Mouse (Mus musculus) MEL (cell line): ENCODE data around the gene Slco2a1. TPM values are rescaled to one million over a fixed set of nuclear protein-coding genes. Genes with fewer than 3 reads are reported as not detected.

Experiments used
- DNase-seq: peaks from one replicate; pipeline ENCODE4 v3.0.0; 2011; ENCODE audit warnings: low read depth, low spot score
- H3K27ac ChIP-seq: 2 replicates; pipeline ENCODE4 v1.5.1; 2012; ENCODE audit warnings: low read depth, mild to moderate bottlenecking, control low read depth, low read length, moderate library complexity; ENCODE audit not compliant: control insufficient read depth
- H3K27me3 ChIP-seq, 2 experiments: fragments of 150-350 bp in 1 of 2; sonication (generic) in 1 of 2; 2 replicates each; pipeline ENCODE4 v1.6.1; 2012; ENCODE audit warnings: low read length in 2 of 2, mild to moderate bottlenecking in 2 of 2, improper control_type of control experiment in 1 of 2, moderate library complexity in 1 of 2; ENCODE audit not compliant: insufficient read depth in 2 of 2, control insufficient read depth in 1 of 2
- H3K36me3 ChIP-seq, 2 experiments: 2 replicates each; pipeline ENCODE4 v1.6.1; 2012 to 2014; ENCODE audit warnings: low read length in 2 of 2, improper control_type of control experiment in 1 of 2, inconsistent platforms in 1 of 2, mild to moderate bottlenecking in 1 of 2; ENCODE audit not compliant: insufficient read depth in 2 of 2, control insufficient read depth in 1 of 2
- H3K4me1 ChIP-seq, 2 experiments: fragments of 150-350 bp in 1 of 2; sonication (generic) in 1 of 2; 2 replicates each; pipeline ENCODE4 v1.6.1; 2012; ENCODE audit warnings: low read length in 2 of 2, improper control_type of control experiment in 1 of 2, mild to moderate bottlenecking in 1 of 2; ENCODE audit not compliant: insufficient read depth in 2 of 2, control insufficient read depth in 1 of 2
- H3K4me3 ChIP-seq, 2 experiments: fragments of 150-350 bp in 1 of 2; sonication (generic) in 1 of 2; 2 replicates each; pipeline ENCODE4 v1.5.1; 2012; ENCODE audit warnings: low read depth in 2 of 2, low read length in 2 of 2, mild to moderate bottlenecking in 2 of 2, moderate library complexity in 2 of 2, control low read depth in 1 of 2, improper control_type of control experiment in 1 of 2; ENCODE audit not compliant: control insufficient read depth in 1 of 2, insufficient read depth in 1 of 2
- H3K79me2 ChIP-seq: 2 replicates; pipeline ENCODE4 v1.6.1; 2012; ENCODE audit warnings: mild to moderate bottlenecking, low read length, moderate library complexity; ENCODE audit not compliant: control insufficient read depth, poor library complexity, insufficient read depth
- H3K9ac ChIP-seq: 2 replicates; pipeline ENCODE4 v1.6.1; 2012; ENCODE audit warnings: low read depth, mild to moderate bottlenecking, control low read depth, low read length, moderate library complexity; ENCODE audit not compliant: control insufficient read depth, poor library complexity, severe bottlenecking
- H3K9me3 ChIP-seq: fragments of 150-350 bp; sonication (generic); replicated peaks from 2 replicates; pipeline ENCODE4 v1.6.1; 2012; ENCODE audit warnings: mild to moderate bottlenecking, low read length, improper control_type of control experiment, moderate library complexity; ENCODE audit not compliant: insufficient read depth
- CHD1 ChIP-seq: IDR thresholded peaks from 2 replicates; pipeline ENCODE4 v1.6.1; 2012; ENCODE audit warnings: low read depth, mild to moderate bottlenecking, inconsistent platforms, low read length, improper control_type of control experiment
- CHD2 ChIP-seq: IDR thresholded peaks from 2 replicates; pipeline ENCODE4 v1.6.1; 2011; ENCODE audit warnings: low read length, improper control_type of control experiment
- ELF1 ChIP-seq: IDR thresholded peaks from 2 replicates; pipeline ENCODE4 v1.6.1; 2014; ENCODE audit warnings: low read depth, mild to moderate bottlenecking, inconsistent platforms, low read length, improper control_type of control experiment, moderate library complexity
- EP300 ChIP-seq, 2 experiments: IDR thresholded peaks; 2 replicates each; pipeline ENCODE4 v1.6.1; 2011; ENCODE audit warnings: improper control_type of control experiment in 2 of 2, low read length in 2 of 2, low read depth in 1 of 2, mild to moderate bottlenecking in 1 of 2
- GABPA ChIP-seq: IDR thresholded peaks from 2 replicates; pipeline ENCODE4 v1.6.1; 2012; ENCODE audit warnings: low read depth, mild to moderate bottlenecking, inconsistent platforms, low read length, improper control_type of control experiment, moderate library complexity
- GATA1 ChIP-seq: IDR thresholded peaks from 2 replicates; pipeline ENCODE4 v1.6.1; 2011; ENCODE audit warnings: low read depth, low read length, improper control_type of control experiment
- MAX ChIP-seq: IDR thresholded peaks from 2 replicates; pipeline ENCODE4 v1.6.1; 2011; ENCODE audit warnings: low read length, improper control_type of control experiment
- MXI1 ChIP-seq: IDR thresholded peaks from 2 replicates; pipeline ENCODE4 v1.6.1; 2011; ENCODE audit warnings: mild to moderate bottlenecking, low read depth, low read length, improper control_type of control experiment
- MYB ChIP-seq: IDR thresholded peaks from 2 replicates; pipeline ENCODE4 v1.6.1; 2011; ENCODE audit warnings: mild to moderate bottlenecking, low read depth, low read length, improper control_type of control experiment
- MYC ChIP-seq: IDR thresholded peaks from 2 replicates; pipeline ENCODE4 v1.6.1; 2011; ENCODE audit warnings: low read depth, mild to moderate bottlenecking, low read length, improper control_type of control experiment, moderate library complexity
- NRF1 ChIP-seq: IDR thresholded peaks from 2 replicates; pipeline ENCODE4 v1.6.1; 2014; ENCODE audit warnings: low read depth, mild to moderate bottlenecking, inconsistent platforms, low read length, improper control_type of control experiment, moderate library complexity; ENCODE audit not compliant: poor library complexity, insufficient read depth, severe bottlenecking
- POLR2A ChIP-seq, 2 experiments: IDR thresholded peaks; 2 replicates each; pipeline ENCODE4 v1.6.1; 2011 to 2012; ENCODE audit warnings: low read length in 2 of 2, mild to moderate bottlenecking in 2 of 2, control low read depth in 1 of 2, improper control_type of control experiment in 1 of 2, low read depth in 1 of 2, moderate library complexity in 1 of 2; ENCODE audit not compliant: control insufficient read depth in 1 of 2, insufficient read depth in 1 of 2, poor library complexity in 1 of 2
- POLR2AphosphoS2 ChIP-seq: IDR thresholded peaks from 2 replicates; pipeline ENCODE4 v1.6.1; 2011; ENCODE audit warnings: low read length, improper control_type of control experiment
- POLR2AphosphoS5 ChIP-seq: IDR thresholded peaks from 2 replicates; pipeline ENCODE4 v1.6.1; 2012; ENCODE audit warnings: low read depth, borderline replicate concordance, mild to moderate bottlenecking, inconsistent platforms, low read length, moderate library complexity, mixed read lengths
- RCOR1 ChIP-seq: IDR thresholded peaks from 2 replicates; pipeline ENCODE4 v1.6.1; 2012; ENCODE audit warnings: low read depth, mild to moderate bottlenecking, inconsistent platforms, low read length, improper control_type of control experiment
- SMC3 ChIP-seq: IDR thresholded peaks from 2 replicates; pipeline ENCODE4 v1.6.1; 2011; ENCODE audit warnings: low read depth, low read length, improper control_type of control experiment
- TAL1 ChIP-seq: IDR thresholded peaks from 2 replicates; pipeline ENCODE4 v1.6.1; 2012; ENCODE audit warnings: mild to moderate bottlenecking, inconsistent platforms, low read length, moderate library complexity, mixed read lengths
- TCF12 ChIP-seq: IDR thresholded peaks from 2 replicates; pipeline ENCODE4 v1.6.1; 2014; ENCODE audit warnings: low read depth, mild to moderate bottlenecking, inconsistent platforms, low read length, improper control_type of control experiment, moderate library complexity
- UBTF ChIP-seq: IDR thresholded peaks from 2 replicates; pipeline ENCODE4 v1.6.1; 2012; ENCODE audit warnings: low read depth, mild to moderate bottlenecking, inconsistent platforms, low read length, improper control_type of control experiment, moderate library complexity, borderline replicate concordance; ENCODE audit not compliant: insufficient read depth
- USF1 ChIP-seq: IDR thresholded peaks from 2 replicates; pipeline ENCODE4 v1.6.1; 2014; ENCODE audit warnings: low read depth, mild to moderate bottlenecking, inconsistent platforms, low read length, improper control_type of control experiment, moderate library complexity
- USF2 ChIP-seq, 2 experiments: IDR thresholded peaks; 2 replicates each; pipeline ENCODE4 v1.6.1; 2011 to 2012; ENCODE audit warnings: improper control_type of control experiment in 2 of 2, low read length in 2 of 2, borderline replicate concordance in 1 of 2, inconsistent platforms in 1 of 2, low read depth in 1 of 2, mild to moderate bottlenecking in 1 of 2; ENCODE audit not compliant: insufficient read depth in 1 of 2
- ZC3H11A ChIP-seq: IDR thresholded peaks from 2 replicates; pipeline ENCODE4 v1.6.1; 2012; ENCODE audit warnings: low read depth, mild to moderate bottlenecking, inconsistent platforms, low read length, improper control_type of control experiment
- ZKSCAN1 ChIP-seq: IDR thresholded peaks from 2 replicates; pipeline ENCODE4 v1.6.1; 2012; ENCODE audit warnings: low read depth, mild to moderate bottlenecking, inconsistent platforms, low read length, improper control_type of control experiment, moderate library complexity
- ZMIZ1 ChIP-seq: IDR thresholded peaks from 2 replicates; pipeline ENCODE4 v1.6.1; 2012; ENCODE audit warnings: low read depth, mild to moderate bottlenecking, inconsistent platforms, low read length, improper control_type of control experiment, moderate library complexity
- ZNF384 ChIP-seq: IDR thresholded peaks from 2 replicates; pipeline ENCODE4 v1.6.1; 2012; ENCODE audit warnings: low read depth, mild to moderate bottlenecking, inconsistent platforms, low read length, improper control_type of control experiment
- polyA plus RNA-seq, 2 experiments: library from polyadenylated mRNA; stranded (reverse) in 1 of 2; unstranded in 1 of 2; fragments of >175 nt in 1 of 2; fragments of >200 nt in 1 of 2; gene quantifications; 2 replicates each; pipeline versions ENCODE4 v1.2.1 to v1.2.4; 2012; ENCODE audit warnings: low replicate concordance in 2 of 2, low read depth in 1 of 2; ENCODE audit not compliant: insufficient read length in 2 of 2, insufficient read depth in 1 of 2, missing spikeins in 1 of 2
- total RNA-seq: library from RNA; depleted of rRNA; stranded (reverse); fragments of 300-350 nt; gene quantifications from 2 replicates; pipeline ENCODE4 v1.2.3, GENCODE M21; 2012

Slco2a1 gene
- total and polyA plus RNA-seq, 3 experiments = 0.01 TPM; not detected in 2

GRCm38 (mm10) chr9:102962093-102962788 lies 26.3 kb upstream of the Slco2a1 start:
- no peaks in the 10 kb centered on the region for H3K36me3 ChIP-seq
- no peak for DNase-seq
- no peak overlapping the region for H3K4me3 ChIP-seq
- TF ChIP-seq MAX (no peak), GABPA (no peak), CHD1 (no peak), MYC (no peak), ZMIZ1 (no peak), TAL1 (no peak), GATA1 (no peak), EP300 (IDR thresholded peaks at IDR 0.05; ENCODE audit: low read depth in 1 of 2, low read length in 2 of 2) (no peak), ELF1 (no peak), TCF12 (no peak), SMC3 (no peak)
- TF ChIP-seq, all 39 proteins: peak for 0
- Histone ChIP-seq H3K9ac (no peak overlapping the region), H3K27me3 (no peaks in the 10 kb centered on the region), H3K4me1 (no peaks in the 10 kb centered on the region), H3K9me3 (no peaks in the 10 kb centered on the region), H3K79me2 (no peaks in the 10 kb centered on the region), H3K27ac (no peak overlapping the region)

DNA sequence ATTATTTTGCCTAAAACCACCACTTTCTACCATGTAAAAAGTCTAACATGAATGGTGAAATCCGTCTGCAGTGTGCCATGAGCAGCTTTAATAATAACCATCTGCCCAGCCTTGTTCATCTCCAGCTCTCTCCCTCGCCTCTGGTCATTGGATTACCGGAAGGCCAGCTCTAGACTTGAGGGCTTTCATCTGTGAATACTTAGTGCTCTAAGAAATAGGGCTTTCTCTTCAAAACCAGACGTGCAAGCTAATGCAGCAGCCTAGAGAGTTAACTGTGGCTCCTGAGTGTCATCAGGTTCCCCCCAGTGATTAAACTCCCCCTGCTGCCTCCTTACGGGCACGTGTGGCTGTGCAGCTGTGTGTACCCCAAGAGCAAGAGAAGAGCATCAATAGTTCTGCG lies 25.2 kb upstream of the Slco2a1 start:
- no peaks in the 10 kb centered on the region for H3K79me2 ChIP-seq
- no peaks in the 10 kb centered on the region for H3K4me1 ChIP-seq
- H3K4me3 ChIP-seq = no peak overlapping the region
- H3K36me3 ChIP-seq = no peaks in the 10 kb centered on the region
- no peak for DNase-seq
- no peak overlapping the region for H3K27ac ChIP-seq
- TF ChIP-seq ZKSCAN1 (no peak), UBTF (no peak), GABPA (no peak), MYC (no peak), MAX (no peak), NRF1 (no peak), RCOR1 (no peak), USF2 (IDR thresholded peaks at IDR 0.05; ENCODE audit: borderline replicate concordance in 1 of 2, insufficient read depth in 1 of 2, low read depth in 1 of 2, low read length in 2 of 2) (no peak), USF1 (no peak), MXI1 (no peak), TCF12 (no peak), POLR2AphosphoS5 (no peak), ZC3H11A (no peak), ZNF384 (no peak), POLR2AphosphoS2 (no peak), POLR2A (IDR thresholded peaks at IDR 0.05; ENCODE audit: control insufficient read depth in 1 of 2, insufficient read depth in 1 of 2, low read depth in 1 of 2, low read length in 2 of 2, poor library complexity in 1 of 2) (no peak), EP300 (IDR thresholded peaks at IDR 0.05; ENCODE audit: low read depth in 1 of 2, low read length in 2 of 2) (no peak), MYB (no peak), CHD2 (no peak)
- TF ChIP-seq, all 39 proteins: peak for 0
- Histone ChIP-seq H3K9me3 (no peaks in the 10 kb centered on the region), H3K27me3 (no peaks in the 10 kb centered on the region), H3K9ac (no peak overlapping the region)
